Mouse (Mus musculus): ENCODE results near the gene Zc3h7b.

DNA sequence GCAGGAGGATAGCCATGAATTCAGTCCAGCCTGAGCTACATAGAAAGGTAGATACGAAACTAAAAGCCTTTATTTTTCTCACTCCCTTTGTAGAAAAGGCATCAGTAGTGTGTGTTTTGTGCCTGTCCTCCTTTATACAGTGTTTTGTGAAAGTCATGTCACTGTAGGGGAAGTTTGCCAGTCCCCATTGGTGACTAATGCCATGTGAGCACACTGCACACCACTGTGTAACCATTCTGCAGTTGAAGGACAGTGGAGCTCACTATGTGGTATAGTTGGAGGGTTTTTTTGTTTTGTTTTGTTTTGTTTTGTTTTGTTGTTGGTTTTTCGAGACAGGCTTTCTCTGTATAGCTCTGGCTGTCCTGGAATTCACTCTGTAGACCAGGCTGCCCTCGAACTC is 73.5 kb downstream of the Zc3h7b start:
- TF ChIP-seq CTCF (IDR thresholded peaks at IDR 0.05; ENCODE audit: low read depth) (no peak), EP300 (optimal IDR thresholded peaks at IDR 0.05) (no peak)
